Mouse (Mus musculus): ENCODE measurements around the gene Trim21.

GRCm38 (mm10) chr7:102597378-102598031, 32.2 kb upstream of the Trim21 start, which contains the start of gene Olfr552:
- TF ChIP-seq CTCF (IDR thresholded peaks at IDR 0.05; ENCODE audit: borderline replicate concordance, insufficient read depth, low read depth, low read length) (no peak), POLR2A (IDR thresholded peaks at IDR 0.05; ENCODE audit: borderline replicate concordance, insufficient read depth, low read length) (no peak)
